Mouse (Mus musculus) liver, embryonic 14.5 days (tissue): ENCODE results near the gene Ehd4.

Experiments
- CTCF ChIP-seq: IDR thresholded peaks from 2 replicates; pipeline ENCODE4 v1.5.1; 2016; ENCODE audit warnings: antibody characterized with exemption, low read depth, control low read depth
- EP300 ChIP-seq: IDR thresholded peaks from 2 replicates; pipeline ENCODE4 v1.6.1; 2016; ENCODE audit warnings: antibody characterized with exemption, low read depth

DNA sequence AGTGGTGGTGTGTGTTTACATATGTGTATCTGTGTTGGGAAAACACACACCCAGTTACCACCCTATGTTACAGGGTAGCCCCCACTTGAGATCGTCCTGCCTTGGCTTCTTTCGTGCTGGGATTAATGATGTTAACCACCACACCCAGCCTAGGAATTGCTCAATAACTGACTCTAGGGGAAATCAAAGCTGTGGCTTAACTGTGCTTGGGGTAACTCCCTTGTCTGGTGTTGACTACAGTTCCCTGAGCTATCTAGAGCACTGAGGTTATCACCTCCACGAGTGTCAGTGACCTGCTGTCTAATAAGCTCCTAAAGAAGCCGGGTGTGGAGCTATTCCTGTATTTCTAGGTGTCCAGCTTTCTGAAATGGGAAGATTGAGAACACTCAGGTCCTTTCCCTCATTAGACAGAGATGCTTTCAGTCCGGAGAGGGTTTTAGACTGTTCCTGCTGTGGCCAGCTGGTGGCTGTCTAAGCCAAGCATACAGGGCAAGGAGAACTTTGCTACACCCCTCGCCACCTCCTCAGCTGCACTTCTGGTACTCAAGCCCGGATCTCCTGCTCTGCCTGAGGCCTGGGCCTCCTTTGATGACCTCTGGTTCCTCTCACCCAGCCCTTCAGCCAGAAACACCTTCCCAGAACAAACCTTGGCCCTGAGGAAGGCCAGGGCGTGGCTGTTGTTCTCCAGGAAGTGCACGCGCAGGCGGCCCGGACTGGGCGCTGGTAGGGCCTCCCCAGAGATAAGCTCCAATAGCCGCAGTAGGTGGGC, 69.6 kb downstream of the Ehd4 start:
- peak; percentile 40; the same call in 1 of the 2 replicates for TF ChIP-seq CTCF
- TF ChIP-seq EP300 = no peak
